Mouse (Mus musculus) small intestine, adult 2 months (tissue): ENCODE measurements around the gene Sox1. TPM values are rescaled to one million over a fixed set of nuclear protein-coding genes. Genes with fewer than 3 reads are reported as not detected.
A peak's percentile ranks its signal among the peaks of the same experiment; 100 is the strongest.

Experiments
- H3K27ac ChIP-seq: fragments of 200-500 bp; 2 replicates; pipeline ENCODE4 v1.5.1; 2012; ENCODE audit warnings: low read depth, low read length, control low read depth, inconsistent platforms; ENCODE audit not compliant: insufficient read depth
- H3K27me3 ChIP-seq: fragments of 200-500 bp; 2 replicates; pipeline ENCODE4 v1.6.1; 2012; ENCODE audit warnings: mild to moderate bottlenecking, moderate library complexity, low read length, inconsistent platforms; ENCODE audit not compliant: control insufficient read depth, insufficient read depth
- H3K36me3 ChIP-seq: fragments of 200-500 bp; 2 replicates; pipeline ENCODE4 v1.6.1; 2012; ENCODE audit warnings: mild to moderate bottlenecking, low read length, control low read depth, inconsistent platforms; ENCODE audit not compliant: control insufficient read depth, insufficient read depth
- H3K4me1 ChIP-seq: fragments of 200-500 bp; 2 replicates; pipeline ENCODE4 v1.6.1; 2012; ENCODE audit warnings: low read length, inconsistent platforms, mixed read lengths; ENCODE audit not compliant: control insufficient read depth, insufficient read depth, insufficient read length
- H3K4me3 ChIP-seq: fragments of 200-500 bp; 2 replicates; pipeline ENCODE4 v1.5.1; 2012; ENCODE audit warnings: low read depth, mild to moderate bottlenecking, control low read depth, inconsistent platforms, low read length, moderate library complexity
- CTCF ChIP-seq: fragments of 200-500 bp; IDR thresholded peaks from 2 replicates; pipeline ENCODE4 v1.5.1; 2012; ENCODE audit warnings: low read depth, mild to moderate bottlenecking, control low read depth, inconsistent platforms, low read length, moderate library complexity, mixed read lengths; ENCODE audit not compliant: insufficient replicate concordance, insufficient read length; ENCODE audit errors: extremely low read depth
- POLR2A ChIP-seq: fragments of 200-500 bp; IDR thresholded peaks from 2 replicates; pipeline ENCODE4 v1.6.1; 2012; ENCODE audit warnings: low read depth, mild to moderate bottlenecking, control low read depth, inconsistent platforms, low read length, moderate library complexity
- WGBS: fragments of 180-500 bp; shearing (Covaris S2); methylation state at CpG from one replicate; pipeline ENCODE4 v1.1.7; 2018; 5-methylcytosine and 5-hydroxymethylcytosine counted together
- polyA plus RNA-seq: library from polyadenylated mRNA; depleted of rRNA; stranded (reverse); fragments of >200 nt; gene quantifications from 2 replicates; pipeline ENCODE4 v1.2.3, GENCODE M21; 2012; rRNA removed

The Sox1 gene
- polyA plus RNA-seq: not detected in 2 replicates

GRCm38 (mm10) chr8:12395071-12396031 lies at the start of gene Sox1:
Gene Sox1, plus strand, starts transcription at chr8:12395295.
- no peak within 1 kb of the TSS for H3K27ac ChIP-seq
- no peak for TF ChIP-seq CTCF
- TF ChIP-seq POLR2A: no peak
- 1% methylated on average over 85 of the region's 89 CpGs for WGBS
- peak within 1 kb of the TSS; percentile 29; the same call in 1 of the 2 replicates for H3K4me3 ChIP-seq
- peaks cover 88% of the 10 kb centered on the region for H3K27me3 ChIP-seq
- no peaks in the 10 kb centered on the region for H3K36me3 ChIP-seq
- H3K4me1 ChIP-seq: peaks cover 2% of the 10 kb centered on the region; the same call in 1 of the 2 replicates

GRCm38 (mm10) chr8:12345881-12346280 lies 49.2 kb upstream of the Sox1 start:
- no peak for TF ChIP-seq CTCF
- TF ChIP-seq POLR2A: no peak
- no peaks in the 10 kb centered on the region for H3K4me1 ChIP-seq
- WGBS: 56% methylated on average over 4 of the region's 4 CpGs
- H3K36me3 ChIP-seq: no peaks in the 10 kb centered on the region
- no peak overlapping the region for H3K27ac ChIP-seq
- no peaks in the 10 kb centered on the region for H3K27me3 ChIP-seq
- no peak overlapping the region for H3K4me3 ChIP-seq

GRCm38 (mm10) chr8:12346870-12347269 lies 48.2 kb upstream of the Sox1 start:
- Histone ChIP-seq H3K4me1 (no peaks in the 10 kb centered on the region), H3K4me3 (no peak overlapping the region), H3K27ac (no peak overlapping the region), H3K27me3 (no peaks in the 10 kb centered on the region), H3K36me3 (no peaks in the 10 kb centered on the region)
- 88% methylated on average over 11 of the region's 11 CpGs for WGBS
- TF ChIP-seq POLR2A (no peak), CTCF (no peak)

- no peak for TF ChIP-seq POLR2A
- TF ChIP-seq CTCF: no peak
- no peak overlapping the region for H3K27ac ChIP-seq
- H3K27me3 ChIP-seq: no peaks in the 10 kb centered on the region
- WGBS: 71% methylated on average over 1 of the region's 1 CpGs
- no peak overlapping the region for H3K4me3 ChIP-seq
- no peaks in the 10 kb centered on the region for H3K36me3 ChIP-seq
- H3K4me1 ChIP-seq: no peaks in the 10 kb centered on the region
Observed at GRCm38 (mm10) chr8:12348306-12348705, 46.8 kb upstream of the Sox1 start.

GRCm38 (mm10) chr8:12349591-12349990 lies 45.5 kb upstream of the Sox1 start:
- no peak overlapping the region for H3K4me3 ChIP-seq
- TF ChIP-seq CTCF (no peak), POLR2A (no peak)
- no peaks in the 10 kb centered on the region for H3K27me3 ChIP-seq
- 29% methylated on average over 2 of the region's 2 CpGs for WGBS
- no peak overlapping the region for H3K27ac ChIP-seq
- H3K4me1 ChIP-seq: no peaks in the 10 kb centered on the region
- no peaks in the 10 kb centered on the region for H3K36me3 ChIP-seq

GRCm38 (mm10) chr8:12351121-12351520 lies 44.0 kb upstream of the Sox1 start:
- Histone ChIP-seq H3K27me3 (no peaks in the 10 kb centered on the region), H3K36me3 (no peaks in the 10 kb centered on the region), H3K27ac (no peak overlapping the region), H3K4me3 (no peak overlapping the region), H3K4me1 (no peaks in the 10 kb centered on the region)
- TF ChIP-seq CTCF: no peak
- TF ChIP-seq POLR2A: no peak

GRCm38 (mm10) chr8:12354406-12355025 lies 40.6 kb upstream of the Sox1 start:
- no peak overlapping the region for H3K4me3 ChIP-seq
- H3K4me1 ChIP-seq: no peaks in the 10 kb centered on the region
- no peaks in the 10 kb centered on the region for H3K36me3 ChIP-seq
- H3K27me3 ChIP-seq: no peaks in the 10 kb centered on the region
- 78% methylated on average over 10 of the region's 10 CpGs for WGBS
- no peak overlapping the region for H3K27ac ChIP-seq
- TF ChIP-seq POLR2A (no peak), CTCF (no peak)
